Mouse (Mus musculus): Measurements from ENCODE around the gene Rad23a. TPM values are rescaled to one million over a fixed set of nuclear protein-coding genes. Genes with fewer than 3 reads are reported as not detected.

Rad23a gene
- polyA plus RNA-seq, 1 experiment: 68.0 TPM

- Histone ChIP-seq H3K36me3 (ENCODE audit: control insufficient read depth, insufficient read depth, low read length, poor library complexity, severe bottlenecking) (no peaks in the 10 kb centered on the region), H3K4me3 (ENCODE audit: low read depth, low read length) (peak overlapping the region; percentile 53), H3K9me3 (replicated peaks; ENCODE audit: control insufficient read depth, insufficient read depth, low read length, poor library complexity, severe bottlenecking) (no peaks in the 10 kb centered on the region), H3K27me3 (ENCODE audit: control insufficient read depth, insufficient read depth, low read length, poor library complexity, severe bottlenecking) (peaks cover 41% of the 10 kb centered on the region), H3K4me1 (ENCODE audit: control insufficient read depth, insufficient read depth, low read length) (no peaks in the 10 kb centered on the region), H3K27ac (ENCODE audit: insufficient read depth, low read length) (no peak overlapping the region), H3K9ac (ENCODE audit: low read depth, poor library complexity, severe bottlenecking) (0 out of 2 replicates have a peak overlapping the region, but pooled peaks have one; percentile 4)
- no peak for TF ChIP-seq CTCF (IDR thresholded peaks at IDR 0.05; ENCODE audit: low read depth, low read length)
- no peak for TF ChIP-seq POLR2A (IDR thresholded peaks at IDR 0.05; ENCODE audit: insufficient read depth, low read length)
- no peak for TF ChIP-seq EP300 (IDR thresholded peaks at IDR 0.05; ENCODE audit: insufficient read depth, low read depth, low read length)
These were observed 55.0 kb downstream of the Rad23a start for GRCm38 (mm10) chr8:84785506-84785755.

- peak overlapping the region; percentile 10; the same call in 1 of the 2 replicates for H3K9ac ChIP-seq (ENCODE audit: low read depth, poor library complexity, severe bottlenecking)
- H3K36me3 ChIP-seq (ENCODE audit: control insufficient read depth, insufficient read depth, low read length, poor library complexity, severe bottlenecking): no peaks in the 10 kb centered on the region
- TF ChIP-seq EP300 (IDR thresholded peaks at IDR 0.05; ENCODE audit: insufficient read depth, low read depth, low read length): no peak
- no peak for TF ChIP-seq CTCF (IDR thresholded peaks at IDR 0.05; ENCODE audit: low read depth, low read length)
- no peak for TF ChIP-seq POLR2A (IDR thresholded peaks at IDR 0.05; ENCODE audit: insufficient read depth, low read length)
- peaks cover 44% of the 10 kb centered on the region for H3K27me3 ChIP-seq (ENCODE audit: control insufficient read depth, insufficient read depth, low read length, poor library complexity, severe bottlenecking)
- H3K4me1 ChIP-seq (ENCODE audit: control insufficient read depth, insufficient read depth, low read length): no peaks in the 10 kb centered on the region
- no peaks in the 10 kb centered on the region for H3K9me3 ChIP-seq (replicated peaks; ENCODE audit: control insufficient read depth, insufficient read depth, low read length, poor library complexity, severe bottlenecking)
- peak overlapping the region; percentile 53 for H3K4me3 ChIP-seq (ENCODE audit: low read depth, low read length)
- no peak overlapping the region for H3K27ac ChIP-seq (ENCODE audit: insufficient read depth, low read length)
These were observed 55.6 kb downstream of the Rad23a start for GRCm38 (mm10) chr8:84784681-84785505.

Other genes with a start within 250 kb of the Rad23a start
- 42.8 and 44.8 TPM in 2 replicates for gene Ier2, start 177.8 kb downstream of the Rad23a start, polyA plus RNA-seq (2011; ENCODE audit: insufficient read depth, insufficient read length, low read depth, missing spikeins)
- gene Trmt1, start 154.4 kb downstream of the Rad23a start, polyA plus RNA-seq (2011; ENCODE audit: insufficient read depth, insufficient read length, low read depth, missing spikeins): 77.6 and 79.8 TPM in 2 replicates
- gene Nacc1, start 152.8 kb downstream of the Rad23a start, polyA plus RNA-seq (2011; ENCODE audit: insufficient read depth, insufficient read length, low read depth, missing spikeins): 89.7 and 97.9 TPM in 2 replicates
- gene Lyl1, start 139.2 kb downstream of the Rad23a start, polyA plus RNA-seq (2011; ENCODE audit: insufficient read depth, insufficient read length, low read depth, missing spikeins): not detected in 2 replicates
- gene G430095P16Rik, start 117.7 kb downstream of the Rad23a start, polyA plus RNA-seq (2011; ENCODE audit: insufficient read depth, insufficient read length, low read depth, missing spikeins): not detected in 2 replicates
- 1.2 and 1.8 TPM in 2 replicates for gene Nfix, start 40.3 kb downstream of the Rad23a start, polyA plus RNA-seq (2011; ENCODE audit: insufficient read depth, insufficient read length, low read depth, missing spikeins)
- gene Dand5, start 17.8 kb downstream of the Rad23a start, polyA plus RNA-seq (2011; ENCODE audit: insufficient read depth, insufficient read length, low read depth, missing spikeins): 2.5 and 3.1 TPM in 2 replicates
- 19.5 and 20.5 TPM in 2 replicates for gene Gadd45gip1, start 9.1 kb downstream of the Rad23a start, polyA plus RNA-seq (2011; ENCODE audit: insufficient read depth, insufficient read length, low read depth, missing spikeins)
- 507 and 546 TPM in 2 replicates for gene Calr, start 6.3 kb upstream of the Rad23a start, polyA plus RNA-seq (2011; ENCODE audit: insufficient read depth, insufficient read length, low read depth, missing spikeins)
- 50.8 and 52.6 TPM in 2 replicates for gene Farsa, start 16.3 kb upstream of the Rad23a start, polyA plus RNA-seq (2011; ENCODE audit: insufficient read depth, insufficient read length, low read depth, missing spikeins)
- 93.8 and 97.1 TPM in 2 replicates for gene Syce2, start 31.4 kb upstream of the Rad23a start, polyA plus RNA-seq (2011; ENCODE audit: insufficient read depth, insufficient read length, low read depth, missing spikeins)
- 72.5 and 78.5 TPM in 2 replicates for gene Gcdh, start 53.3 kb upstream of the Rad23a start, polyA plus RNA-seq (2011; ENCODE audit: insufficient read depth, insufficient read length, low read depth, missing spikeins)
- not detected in 2 replicates for gene Klf1, start 61.3 kb upstream of the Rad23a start, polyA plus RNA-seq (2011; ENCODE audit: insufficient read depth, insufficient read length, low read depth, missing spikeins)
- 27.5 and 30.9 TPM in 2 replicates for gene Dnase2a, start 67.9 kb upstream of the Rad23a start, polyA plus RNA-seq (2011; ENCODE audit: insufficient read depth, insufficient read length, low read depth, missing spikeins)
- gene Mast1, start 96.7 kb upstream of the Rad23a start, polyA plus RNA-seq (2011; ENCODE audit: insufficient read depth, insufficient read length, low read depth, missing spikeins): 0.73 and 1.5 TPM in 2 replicates
- gene Rtbdn, start 106.3 kb upstream of the Rad23a start, polyA plus RNA-seq (2011; ENCODE audit: insufficient read depth, insufficient read length, low read depth, missing spikeins): 0.38 TPM in 1 of 2 replicates, not detected in the other
- gene Gm49661, start 128.8 kb upstream of the Rad23a start, polyA plus RNA-seq (2011; ENCODE audit: insufficient read depth, insufficient read length, low read depth, missing spikeins): 4.9 TPM in 1 of 2 replicates, not detected in the other
- 226 and 237 TPM in 2 replicates for gene Prdx2, start 128.9 kb upstream of the Rad23a start, polyA plus RNA-seq (2011; ENCODE audit: insufficient read depth, insufficient read length, low read depth, missing spikeins)
- gene Rnaseh2a, start 129.1 kb upstream of the Rad23a start, polyA plus RNA-seq (2011; ENCODE audit: insufficient read depth, insufficient read length, low read depth, missing spikeins): 79.2 and 88.1 TPM in 2 replicates
- gene Junb, start 138.1 kb upstream of the Rad23a start, polyA plus RNA-seq (2011; ENCODE audit: insufficient read depth, insufficient read length, low read depth, missing spikeins): 19.0 and 20.4 TPM in 2 replicates
- 41.5 and 41.8 TPM in 2 replicates for gene Hook2, start 149.9 kb upstream of the Rad23a start, polyA plus RNA-seq (2011; ENCODE audit: insufficient read depth, insufficient read length, low read depth, missing spikeins)
- 0.70 and 1.2 TPM in 2 replicates for gene Best2, start 173.9 kb upstream of the Rad23a start, polyA plus RNA-seq (2011; ENCODE audit: insufficient read depth, insufficient read length, low read depth, missing spikeins)
- 170 and 171 TPM in 2 replicates for gene Asna1, start 184.6 kb upstream of the Rad23a start, polyA plus RNA-seq (2011; ENCODE audit: insufficient read depth, insufficient read length, low read depth, missing spikeins)
- gene Trir, start 186.2 kb upstream of the Rad23a start, polyA plus RNA-seq (2011; ENCODE audit: insufficient read depth, insufficient read length, low read depth, missing spikeins): 82.4 and 96.1 TPM in 2 replicates
- 193 and 195 TPM in 2 replicates for gene Tnpo2, start 196.2 kb upstream of the Rad23a start, polyA plus RNA-seq (2011; ENCODE audit: insufficient read depth, insufficient read length, low read depth, missing spikeins)
- 25.1 and 26.3 TPM in 2 replicates for gene Fbxw9, start 219.4 kb upstream of the Rad23a start, polyA plus RNA-seq (2011; ENCODE audit: insufficient read depth, insufficient read length, low read depth, missing spikeins)
- not detected in 2 replicates for gene Gm5741, start 227.3 kb upstream of the Rad23a start, polyA plus RNA-seq (2011; ENCODE audit: insufficient read depth, insufficient read length, low read depth, missing spikeins)
- 43.3 and 47.0 TPM in 2 replicates for gene Dhps, start 231.1 kb upstream of the Rad23a start, polyA plus RNA-seq (2011; ENCODE audit: insufficient read depth, insufficient read length, low read depth, missing spikeins)
- gene Wdr83os, start 240.1 kb upstream of the Rad23a start, polyA plus RNA-seq (2011; ENCODE audit: insufficient read depth, insufficient read length, low read depth, missing spikeins): 82.5 and 105 TPM in 2 replicates
- gene Wdr83, start 240.6 kb upstream of the Rad23a start, polyA plus RNA-seq (2011; ENCODE audit: insufficient read depth, insufficient read length, low read depth, missing spikeins): 16.5 and 16.8 TPM in 2 replicates
- gene Man2b1, start 242.6 kb upstream of the Rad23a start, polyA plus RNA-seq (2011; ENCODE audit: insufficient read depth, insufficient read length, low read depth, missing spikeins): 36.0 and 42.2 TPM in 2 replicates

All from ES-Bruce4 (cell line).